Mouse (Mus musculus) fat pad, adult 2 months (tissue): ENCODE measurements at regions not wholly inside any gene's neighbourhood (a gene's known extent, or its start where the extent isn't known, plus 50 kb on each side); places are given as distances from the start of the nearest gene placed in this dataset.

Experiments used
- DNase-seq: peaks from one replicate; pipeline ENCODE4 v3.0.0-alpha.2; 2011; ENCODE audit warnings: low read depth, low spot score; ENCODE audit errors: extremely low read depth

DNA sequence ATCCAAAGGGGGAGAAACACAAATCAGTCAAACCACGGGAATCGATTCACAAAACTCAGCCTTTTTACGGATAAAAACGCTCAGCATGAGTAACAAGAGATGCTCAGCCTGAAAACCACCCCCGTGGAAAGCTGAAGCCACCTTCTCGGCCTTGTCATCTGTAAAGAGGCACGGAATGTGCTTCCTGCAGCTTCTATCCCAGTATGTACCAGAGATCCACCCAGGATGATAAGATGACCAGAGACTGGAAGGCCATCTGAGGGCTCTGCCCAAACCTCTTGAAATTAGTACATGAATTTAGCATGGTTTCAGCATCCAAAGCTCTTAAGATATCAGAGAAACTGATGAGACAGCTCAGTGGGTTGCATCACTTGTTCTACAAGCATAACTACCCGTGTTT is 149.0 kb upstream of the Mgmt start:
- no peak for DNase-seq

GRCm38 (mm10) chr7:136751477-136751876 is 142.9 kb upstream of the Mgmt start:
- no peak for DNase-seq

- no peak for DNase-seq
Measured at GRCm38 (mm10) chr7:136754821-136755220, 139.6 kb upstream of the Mgmt start.

DNA sequence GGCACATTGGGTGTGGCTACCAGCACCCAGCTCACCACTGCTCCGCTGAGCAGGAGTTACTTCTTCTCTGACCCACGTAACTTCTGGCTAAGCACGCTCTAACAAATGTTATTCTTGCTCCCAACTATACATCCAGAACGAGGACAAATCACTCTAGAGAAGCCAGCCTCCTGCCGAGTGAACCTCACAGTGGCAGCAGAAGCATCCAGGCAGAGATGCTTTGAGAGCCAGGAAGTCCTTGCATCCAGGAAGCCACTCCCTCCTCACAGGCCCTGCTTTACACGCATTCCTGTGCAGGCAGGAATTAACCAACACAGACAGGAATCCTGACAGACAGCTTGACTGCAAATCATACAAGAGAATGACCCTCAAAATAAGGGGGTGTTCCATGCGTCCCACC is 129.4 kb upstream of the Mgmt start:
- DNase-seq = no peak

GRCm38 (mm10) chr7:136767231-136767630 is 127.2 kb upstream of the Mgmt start:
- no peak for DNase-seq

DNA sequence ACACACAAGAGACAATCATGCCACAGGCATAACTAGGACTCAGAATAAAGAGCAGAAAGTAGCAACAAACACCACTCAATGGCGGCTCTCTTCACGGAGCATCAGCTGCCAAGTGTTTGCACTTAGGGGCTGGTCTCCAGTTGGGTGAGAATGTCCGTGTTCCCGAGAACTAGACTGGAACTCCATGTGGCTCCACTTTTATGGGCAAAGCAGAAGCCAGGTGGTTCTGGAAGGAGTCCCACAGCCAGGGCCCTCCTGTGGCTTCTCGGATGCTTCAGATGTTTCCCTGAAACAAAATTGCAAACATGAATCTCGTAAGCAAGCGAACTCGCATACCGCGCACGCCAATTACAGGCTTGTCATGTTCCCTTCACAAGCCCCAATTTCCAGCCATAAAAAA is 113.7 kb upstream of the Mgmt start:
- no peak for DNase-seq

DNA sequence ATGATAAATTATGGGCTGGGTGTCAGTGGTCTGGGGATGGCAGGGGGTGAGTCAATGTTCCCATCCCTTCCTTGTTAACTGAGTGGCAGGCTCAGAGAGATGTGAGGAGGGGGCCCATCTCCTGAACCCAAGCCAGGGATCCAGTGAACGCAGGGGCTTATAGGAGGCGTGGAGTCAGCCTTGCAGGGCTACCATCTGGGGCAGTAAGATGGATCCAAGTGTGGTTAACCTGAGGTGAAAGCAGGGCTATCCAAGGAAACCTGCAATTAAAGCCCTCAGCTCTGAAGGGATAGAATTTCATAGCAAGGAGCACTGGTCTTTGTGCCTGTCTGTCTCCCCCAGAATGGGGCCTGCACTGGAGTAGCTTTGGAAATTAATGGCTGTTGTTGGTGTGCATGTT is 103.3 kb upstream of the Mgmt start:
- DNase-seq = no peak

DNA sequence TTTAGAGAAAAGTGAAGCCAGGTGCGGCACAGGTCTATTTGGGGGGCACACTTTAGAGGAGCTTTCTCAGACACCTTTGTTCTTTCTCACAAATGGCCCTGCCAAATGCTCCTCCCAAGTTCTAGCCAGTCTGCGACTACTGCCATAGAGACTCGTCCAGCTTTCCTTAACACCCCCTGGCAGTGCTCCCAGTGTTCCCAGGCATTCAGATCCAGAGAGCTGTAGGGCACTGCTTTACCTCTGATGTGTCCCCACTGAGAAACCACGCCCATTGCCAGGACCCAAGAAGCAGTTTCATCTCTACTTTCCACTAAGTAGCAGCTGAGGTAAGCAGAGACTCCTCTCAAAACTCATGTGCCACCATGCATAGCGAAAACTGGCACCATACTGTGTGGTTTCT is 102.3 kb upstream of the Mgmt start:
- no peak for DNase-seq

GRCm38 (mm10) chr7:136796415-136796814 is 98.0 kb upstream of the Mgmt start:
- no peak for DNase-seq

DNA sequence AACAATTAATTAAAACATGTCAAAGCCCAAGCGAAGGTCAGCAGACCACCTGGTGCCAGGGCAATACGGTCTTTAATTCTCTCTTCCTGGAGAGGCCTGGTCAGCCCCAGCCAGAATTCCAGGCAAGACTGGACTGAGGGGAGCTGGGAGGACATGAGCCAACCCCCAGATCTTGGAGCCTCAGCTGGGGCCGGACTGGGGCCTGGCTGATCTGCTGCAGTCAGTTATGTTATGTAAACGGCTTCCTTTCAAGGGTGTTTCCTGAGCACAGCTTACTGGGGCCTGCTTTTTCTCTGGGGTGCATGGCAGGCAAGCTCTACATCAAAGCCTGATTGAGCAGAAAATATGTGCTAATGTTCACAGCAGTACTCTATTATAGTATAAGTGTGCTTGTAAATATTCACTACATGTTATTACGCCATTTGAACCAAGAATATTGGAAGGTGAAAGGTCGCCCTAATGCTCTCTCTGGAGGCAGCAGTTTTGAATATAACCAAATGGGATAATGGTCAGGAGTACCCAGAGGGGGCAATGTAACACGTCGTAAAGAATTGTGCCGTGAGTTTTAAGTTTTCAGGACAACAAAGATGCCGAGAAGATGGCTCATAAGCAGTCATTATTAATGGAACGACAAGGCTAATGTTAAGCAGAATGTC is 96.5 kb upstream of the Mgmt start:
- no peak for DNase-seq

DNA sequence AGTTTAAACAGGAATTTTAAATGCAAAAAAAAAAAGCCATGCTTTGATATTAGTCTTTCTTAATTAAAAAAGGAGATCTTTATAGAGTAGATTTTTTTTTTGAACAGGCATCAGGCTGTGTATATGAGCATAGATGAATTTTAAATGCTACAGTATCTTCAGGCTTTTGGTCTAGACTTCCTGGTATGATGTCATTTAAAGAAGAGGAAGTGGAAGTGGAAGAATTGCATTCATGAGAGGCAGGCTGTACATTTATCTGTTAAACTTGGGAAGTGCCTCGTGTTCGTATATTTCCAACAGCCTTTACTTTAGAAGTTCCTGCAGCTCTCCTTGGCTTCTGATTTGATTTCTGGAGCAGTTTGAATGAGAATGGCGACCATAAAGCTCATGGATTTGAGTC is 95.8 kb upstream of the Mgmt start:
- DNase-seq = no peak

DNA sequence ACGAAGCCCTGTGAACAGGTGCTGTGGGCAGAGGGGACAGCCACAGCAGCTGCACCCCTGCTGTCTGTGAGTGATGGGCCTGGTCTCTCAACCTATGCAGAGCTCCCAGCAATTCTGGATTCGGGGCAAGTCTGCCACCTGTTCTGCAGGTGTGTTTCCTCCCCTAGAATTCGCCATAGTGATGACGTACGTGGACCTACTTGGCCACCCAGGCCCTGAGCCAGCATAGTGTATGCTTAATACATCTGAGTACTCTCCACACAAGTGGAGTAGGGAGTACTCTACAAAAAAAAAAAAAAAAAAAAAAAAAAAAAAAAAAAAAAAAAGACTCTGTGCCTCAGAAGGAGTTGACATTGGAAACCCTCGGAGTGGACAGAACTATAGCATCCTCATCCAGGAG is 87.3 kb upstream of the Mgmt start:
- no peak for DNase-seq

- no peak for DNase-seq
Measured at GRCm38 (mm10) chr7:136807968-136808367, 86.4 kb upstream of the Mgmt start.

DNA sequence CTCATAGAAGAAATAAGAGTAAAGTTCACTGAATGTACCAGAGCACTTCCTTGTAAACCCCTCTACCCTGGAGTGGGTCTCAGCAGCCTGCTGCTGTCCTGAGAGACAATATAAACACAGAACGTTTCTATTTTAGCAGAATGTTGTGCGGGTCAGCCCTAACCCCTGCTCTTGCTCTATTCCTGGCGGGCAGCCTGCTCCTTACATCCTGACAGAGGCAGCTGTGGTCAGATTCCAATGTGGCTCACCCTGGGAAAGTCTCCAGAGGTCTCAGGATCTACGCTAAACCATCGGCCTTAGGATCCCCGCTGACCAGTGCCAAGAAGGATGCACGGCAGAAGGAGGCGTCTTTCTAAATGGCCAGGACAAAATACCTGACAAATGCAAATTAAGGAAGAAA is 84.8 kb upstream of the Mgmt start:
- no peak for DNase-seq

DNA sequence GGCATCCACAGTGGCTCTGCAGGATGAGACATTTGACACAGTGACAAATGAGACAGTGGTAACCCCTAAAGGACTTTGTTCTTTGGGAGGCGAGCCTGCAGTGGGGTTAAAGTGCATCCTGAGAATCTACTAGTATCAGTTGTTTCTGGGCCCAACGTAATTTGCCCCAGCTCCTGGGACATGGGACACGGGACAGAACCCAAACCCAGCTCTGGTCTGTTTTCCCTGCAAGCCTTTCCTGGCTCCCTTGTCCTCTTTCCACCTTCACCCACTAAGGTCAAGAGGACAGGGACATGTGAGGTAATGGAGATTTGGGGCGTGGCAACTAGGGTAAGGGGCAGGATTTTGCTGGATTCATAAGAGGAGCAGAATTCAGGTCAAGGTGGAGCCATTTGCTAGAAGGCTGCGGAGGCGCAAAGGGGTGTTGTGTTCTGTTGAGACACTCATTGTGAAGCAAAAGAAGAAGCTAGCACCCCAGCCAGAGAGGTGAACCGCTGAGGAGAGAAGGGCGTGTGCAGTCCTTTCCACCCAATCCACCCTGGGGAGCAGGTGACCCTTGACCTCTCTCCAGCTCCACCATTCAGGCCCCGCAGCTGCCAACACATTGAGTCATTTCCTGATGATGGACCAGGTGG is 80.6 kb upstream of the Mgmt start:
- no peak for DNase-seq

GRCm38 (mm10) chr7:136814751-136815150 is 79.7 kb upstream of the Mgmt start:
- no peak for DNase-seq

DNA sequence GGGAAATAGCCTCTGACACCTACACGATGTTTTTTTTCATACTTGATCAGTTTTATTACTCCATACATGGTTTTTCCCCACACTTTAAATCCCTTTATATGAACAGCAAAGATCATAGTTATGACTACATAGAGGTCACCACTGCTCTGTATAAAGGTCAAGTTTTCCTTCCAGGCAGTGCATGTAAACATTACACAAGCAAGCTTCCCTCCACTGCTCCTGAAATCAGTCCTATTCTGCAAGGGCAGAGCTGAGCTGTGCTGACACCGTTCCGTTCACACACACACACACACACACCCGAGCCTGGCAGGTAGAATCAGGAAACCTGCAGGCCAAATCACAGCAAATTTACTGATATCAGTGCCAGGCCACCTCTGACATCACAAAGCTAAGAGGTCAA is 74.1 kb upstream of the Mgmt start:
- no peak for DNase-seq

- DNase-seq = no peak
Measured at GRCm38 (mm10) chr7:136825647-136826046, 68.8 kb upstream of the Mgmt start.

DNA sequence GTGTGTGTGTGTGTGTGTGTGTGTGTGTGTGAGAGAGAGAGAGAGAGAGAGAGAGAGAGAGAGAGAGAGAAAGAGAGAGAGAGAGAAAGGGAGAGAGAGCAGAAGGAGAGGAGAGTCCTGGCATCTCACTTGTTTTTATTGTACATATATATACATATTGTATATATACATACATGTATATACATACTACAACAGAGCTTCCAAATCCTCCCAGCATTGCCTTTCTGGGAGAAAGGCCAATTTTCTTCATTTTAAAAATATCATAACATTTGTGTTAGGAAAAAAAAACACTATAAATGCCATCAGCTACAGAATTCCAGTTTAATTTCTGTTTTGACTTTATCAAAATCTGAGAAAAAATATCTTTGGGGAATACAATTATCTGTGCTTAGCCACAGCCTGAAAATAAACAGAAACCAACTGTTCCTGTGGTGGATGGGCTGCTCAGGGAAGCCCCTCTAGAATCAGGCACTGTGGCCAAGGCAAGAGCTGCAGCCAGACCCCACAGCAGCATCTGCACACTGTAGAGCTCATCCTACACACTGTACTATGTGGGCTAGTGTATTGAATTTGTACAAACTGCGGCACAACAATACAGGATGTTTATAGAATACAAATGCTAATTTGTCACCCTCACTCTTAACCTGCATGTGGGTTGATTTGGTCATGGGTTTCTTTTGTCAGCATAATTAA is 64.6 kb upstream of the Mgmt start:
- no peak for DNase-seq

- no peak for DNase-seq
Measured at GRCm38 (mm10) chr7:136832419-136832818, 62.0 kb upstream of the Mgmt start.

DNA sequence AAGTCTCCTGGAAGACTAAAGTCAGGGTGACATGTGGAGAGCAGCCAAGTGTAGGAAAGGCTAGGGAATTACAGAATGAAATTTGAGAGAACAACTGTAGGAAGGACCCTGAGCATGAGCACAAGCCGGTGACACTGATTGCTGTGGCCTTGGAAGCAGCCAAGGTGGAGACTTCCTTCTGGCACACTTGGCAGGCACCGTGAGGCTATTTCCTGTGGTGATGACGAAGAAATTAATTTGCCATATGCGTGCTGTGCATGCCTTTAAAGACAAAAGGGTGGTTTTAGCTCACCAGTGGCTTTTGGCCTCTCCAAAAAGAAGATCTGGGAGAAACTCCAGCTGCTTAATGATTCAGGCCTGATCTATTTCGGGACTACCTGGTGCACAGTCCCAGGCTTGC is 55.4 kb upstream of the Mgmt start:
- no peak for DNase-seq

DNA sequence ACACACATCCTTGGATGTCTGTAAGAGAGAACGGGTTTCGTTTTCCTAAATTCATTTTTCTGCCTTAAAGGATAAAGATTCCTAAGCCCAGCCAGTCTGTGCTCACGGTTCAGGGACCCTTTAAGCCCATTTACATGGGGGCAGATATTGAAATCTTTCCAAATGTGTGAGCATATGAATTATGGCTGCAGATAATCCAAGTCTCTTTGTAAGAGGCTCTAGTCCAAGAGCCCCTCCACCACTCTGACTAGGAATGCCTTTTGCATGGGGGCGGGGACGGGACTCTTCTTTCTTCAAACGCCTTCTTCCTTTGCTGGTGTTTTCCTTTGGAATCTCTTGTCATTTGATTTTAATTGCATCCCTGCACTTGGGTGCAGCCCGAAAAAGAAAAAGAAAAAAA is 54.2 kb upstream of the Mgmt start:
- DNase-seq = no peak

- DNase-seq = no peak
Measured at GRCm38 (mm10) chr7:136842751-136843150, 51.7 kb upstream of the Mgmt start.
